ENCODE assay signal across 20 mouse cellular contexts in genomic region chr10:96079823-96080222, GRCm38 (mm10). TPM values are rescaled to one million over a fixed set of nuclear protein-coding genes. Genes with fewer than 3 reads are reported as not detected.
"Had no signal": no experiment of that assay in that cellular context is flagged by ENCODE, and none has a peak within 500 bp of the region (broad histone marks: within the 10 kb centered on the region; RNA-seq: fewer than 3 reads in every experiment).

No protein-coding gene starts in this region.

- H3K4me2 ChIP-seq: neural tube, embryonic 13.5 days; neural tube, embryonic 15.5 days; stomach, embryonic 15.5 days had no signal

- H3K4me1 ChIP-seq: stomach, embryonic 15.5 days had no signal

- H3K27ac ChIP-seq: neural tube, embryonic 13.5 days; neural tube, embryonic 15.5 days; stomach, embryonic 15.5 days; stomach, postnatal 0 days had no signal

- H3K27me3 ChIP-seq: neural tube, embryonic 13.5 days; neural tube, embryonic 15.5 days; stomach, embryonic 15.5 days had no signal

- H3K9ac ChIP-seq: neural tube, embryonic 13.5 days; neural tube, embryonic 15.5 days; stomach, embryonic 15.5 days had no signal

- H3K36me3 ChIP-seq: neural tube, embryonic 13.5 days; neural tube, embryonic 15.5 days; stomach, embryonic 15.5 days had no signal

- DNase-seq: right cerebral cortex, adult 18-20 months; right cerebral cortex, postnatal 14 days; right cerebral cortex, postnatal 25 days; right cerebral cortex, postnatal 4 days; thymus, adult 18-20 months; thymus, postnatal 36 days had no signal

- H3K4me3 ChIP-seq: neural tube, embryonic 13.5 days; neural tube, embryonic 15.5 days; stomach, embryonic 15.5 days had no signal

- H3K9me3 ChIP-seq: neural tube, embryonic 13.5 days; neural tube, embryonic 15.5 days; stomach, embryonic 15.5 days had no signal

RNA-seq across cellular contexts. Expression of gene Gm5426, which starts 56.6 kb away (rescaled TPM):
- total RNA-seq: neutrophil, adult 5-6 weeks had no signal
- polyA plus RNA-seq: neural tube, embryonic 13.5 days; neural tube, embryonic 14.5 days; neural tube, embryonic 15.5 days; small intestine, adult 2 months; spleen, adult 2 months; stomach, embryonic 14.5 days; stomach, embryonic 15.5 days; stomach, embryonic 16.5 days; stomach, postnatal 0 days; testis, adult 2 months; thymus, adult 2 months; thymus, postnatal 0 days; urinary bladder, adult 2 months had no signal
